Mouse (Mus musculus) embryonic facial prominence, embryonic 14.5 days (tissue): ENCODE data around the gene Ppp1r32. TPM values are rescaled to one million over a fixed set of nuclear protein-coding genes. Genes with fewer than 3 reads are reported as not detected.

Experiments
- ATAC-seq: fragments of 200-750 bp; cut with Nextera tagmentation; 2 replicates; pipeline ENCODE4 v1.8.0; 2017; ENCODE audit warnings: low read depth, moderate number of reproducible peaks, moderate TSS enrichment
- DNase-seq: peaks from one replicate; pipeline ENCODE4 v3.0.0-alpha.2; 2015; ENCODE audit warnings: low spot score
- H3K27ac ChIP-seq: fragments of 300-500 bp; sonication (generic); replicated peaks from 2 replicates; pipeline ENCODE4 v1.5.1; 2014; ENCODE audit warnings: low read depth, mild to moderate bottlenecking, low read length, moderate library complexity
- H3K27me3 ChIP-seq: fragments of 300-500 bp; sonication (generic); replicated peaks from 2 replicates; pipeline ENCODE4 v1.6.1; 2014; ENCODE audit warnings: low read length; ENCODE audit not compliant: control insufficient read depth, insufficient read depth
- H3K36me3 ChIP-seq: fragments of 300-500 bp; sonication (generic); 2 replicates; pipeline ENCODE4 v1.6.1; 2014; ENCODE audit warnings: low read length, mixed read lengths; ENCODE audit not compliant: control insufficient read depth, insufficient read depth
- H3K4me1 ChIP-seq: fragments of 300-500 bp; sonication (generic); 2 replicates; pipeline ENCODE4 v1.6.1; 2014; ENCODE audit warnings: antibody characterized with exemption, low read length; ENCODE audit not compliant: control insufficient read depth, insufficient read depth
- H3K4me2 ChIP-seq: fragments of 300-500 bp; sonication (generic); 2 replicates; pipeline ENCODE4 v1.6.1; 2014; ENCODE audit warnings: low read depth, mild to moderate bottlenecking, low read length, moderate library complexity, mixed read lengths
- H3K4me3 ChIP-seq: fragments of 300-500 bp; sonication (generic); 2 replicates; pipeline ENCODE4 v1.5.1; 2014; ENCODE audit warnings: low read depth, mild to moderate bottlenecking, low read length
- H3K9ac ChIP-seq: fragments of 300-500 bp; sonication (generic); 2 replicates; pipeline ENCODE4 v1.6.1; 2014; ENCODE audit warnings: low read depth, mild to moderate bottlenecking, low read length, moderate library complexity, mixed read lengths
- H3K9me3 ChIP-seq: fragments of 300-500 bp; sonication (generic); 2 replicates; pipeline ENCODE4 v1.6.1; 2016; ENCODE audit warnings: low read length; ENCODE audit not compliant: control insufficient read depth
- WGBS: fragments of 180-500 bp; shearing (Covaris S2); extraction: QIAGEN DNeasy Blood & Tissue Kit; methylation state at CpG from one replicate; pipeline ENCODE4 v1.1.7; 2014; 5-methylcytosine and 5-hydroxymethylcytosine counted together
- polyA plus RNA-seq: library from polyadenylated mRNA; unstranded; fragments of >200 nt; fragmentation: Nextera tagmentation; extraction: Ambion mirVana; gene quantifications from 2 replicates; pipeline ENCODE4 v1.2.1, GENCODE M21; 2014

Ppp1r32 gene
- polyA plus RNA-seq, 1 experiment from 2014 or later, result 2.5 TPM

DNA sequence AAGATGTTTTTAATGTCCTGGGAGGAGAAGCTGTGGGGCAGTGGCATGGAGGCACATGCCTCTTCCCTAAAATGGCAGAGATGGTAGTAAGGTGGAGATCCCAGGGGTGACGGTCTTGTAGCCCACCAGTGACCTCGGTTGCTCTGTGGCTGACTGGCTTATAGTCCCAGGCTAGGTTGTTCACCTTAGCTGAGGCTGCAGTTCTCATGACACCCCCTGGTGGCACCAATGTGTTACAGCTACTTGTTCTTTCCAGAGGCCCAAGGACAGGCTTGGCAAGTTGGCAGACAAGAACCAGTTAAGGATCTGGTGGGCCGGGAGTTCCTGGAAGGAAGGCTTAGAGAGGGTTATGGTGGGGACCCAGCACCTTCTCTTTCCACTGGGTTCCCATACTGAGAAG lies 46.8 kb downstream of the Ppp1r32 start:
- Histone ChIP-seq H3K4me1 (no peaks in the 10 kb centered on the region), H3K27ac (no peak overlapping the region), H3K36me3 (no peaks in the 10 kb centered on the region), H3K4me3 (no peak overlapping the region), H3K9ac (no peak overlapping the region), H3K9me3 (no peaks in the 10 kb centered on the region), H3K27me3 (no peaks in the 10 kb centered on the region), H3K4me2 (no peak overlapping the region)
- DNase-seq (peak; percentile 71), ATAC-seq (0 out of 2 replicates have a peak, but pooled peaks have one; percentile 23)
- 32% methylated on average over 3 of the region's 3 CpGs for WGBS

GRCm38 (mm10) chr19:10434927-10435326 lies 47.8 kb downstream of the Ppp1r32 start:
- no peak overlapping the region for H3K4me3 ChIP-seq

GRCm38 (mm10) chr19:10433879-10434540 lies 48.7 kb downstream of the Ppp1r32 start:
- no peak overlapping the region for H3K9ac ChIP-seq
- no peaks in the 10 kb centered on the region for H3K36me3 ChIP-seq
- no peak overlapping the region for H3K4me3 ChIP-seq
- no peaks in the 10 kb centered on the region for H3K4me1 ChIP-seq
- H3K9me3 ChIP-seq, result no peaks in the 10 kb centered on the region
- ATAC-seq (no peak), DNase-seq (no peak)
- H3K27ac ChIP-seq, result no peak overlapping the region
- 74% methylated on average over 9 of the region's 9 CpGs for WGBS
- H3K27me3 ChIP-seq, result no peaks in the 10 kb centered on the region
- no peak overlapping the region for H3K4me2 ChIP-seq

More at GRCm38 (mm10) chr19:10434927-10435326, 47.8 kb downstream of the Ppp1r32 start:
- DNase-seq, result no peak
- Histone ChIP-seq H3K9me3 (no peaks in the 10 kb centered on the region), H3K27ac (no peak overlapping the region), H3K4me1 (no peaks in the 10 kb centered on the region), H3K9ac (no peak overlapping the region), H3K36me3 (no peaks in the 10 kb centered on the region), H3K4me2 (no peak overlapping the region), H3K27me3 (no peaks in the 10 kb centered on the region)
- no peak for ATAC-seq
- WGBS, result 71% methylated on average over 6 of the region's 6 CpGs

- peaks cover 4% of the 10 kb centered on the region; the same call in 1 of the 2 replicates for H3K4me1 ChIP-seq
- 71% methylated on average over 7 of the region's 7 CpGs for WGBS
- H3K9me3 ChIP-seq, result no peaks in the 10 kb centered on the region
- no peak overlapping the region for H3K27ac ChIP-seq
- DNase-seq (no peak), ATAC-seq (no peak)
- H3K4me2 ChIP-seq, result no peak overlapping the region
- H3K4me3 ChIP-seq, result no peak overlapping the region
- no peaks in the 10 kb centered on the region for H3K27me3 ChIP-seq
- no peak overlapping the region for H3K9ac ChIP-seq
- H3K36me3 ChIP-seq, result no peaks in the 10 kb centered on the region
Observed at GRCm38 (mm10) chr19:10433225-10433624, 49.5 kb downstream of the Ppp1r32 start.

DNA sequence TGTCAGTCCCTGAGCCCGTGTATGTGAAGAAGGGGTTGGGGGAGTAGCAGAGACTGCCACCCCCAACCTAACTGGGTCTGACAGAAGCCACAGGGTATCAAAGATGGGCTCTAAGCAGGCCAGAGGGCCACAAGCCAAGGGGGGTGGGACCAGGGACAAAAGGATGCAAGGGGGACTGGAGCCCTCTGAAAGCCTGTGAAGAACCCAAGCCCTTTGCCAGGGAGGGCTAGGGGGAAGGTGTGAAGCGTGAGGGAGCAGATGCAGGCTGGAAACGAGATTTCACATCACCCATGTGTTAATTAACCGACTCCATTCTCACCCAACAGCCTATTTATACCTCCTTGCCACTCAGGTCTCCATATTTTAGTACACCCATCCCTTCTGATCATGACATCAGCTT lies 50.9 kb downstream of the Ppp1r32 start:
- H3K9ac ChIP-seq, result no peak overlapping the region
- WGBS, result 46% methylated on average over 4 of the region's 4 CpGs
- DNase-seq, result no peak
- no peak for ATAC-seq
- no peak overlapping the region for H3K27ac ChIP-seq
- H3K4me1 ChIP-seq, result peaks cover 10% of the 10 kb centered on the region; the same call in 1 of the 2 replicates
- H3K27me3 ChIP-seq, result no peaks in the 10 kb centered on the region
- no peaks in the 10 kb centered on the region for H3K9me3 ChIP-seq
- no peak overlapping the region for H3K4me3 ChIP-seq
- H3K36me3 ChIP-seq, result no peaks in the 10 kb centered on the region
- H3K4me2 ChIP-seq, result no peak overlapping the region

- Histone ChIP-seq H3K9me3 (no peaks in the 10 kb centered on the region), H3K4me2 (no peak overlapping the region), H3K4me1 (peaks cover 10% of the 10 kb centered on the region; the same call in 1 of the 2 replicates), H3K9ac (no peak overlapping the region), H3K4me3 (no peak overlapping the region), H3K27me3 (no peaks in the 10 kb centered on the region), H3K36me3 (no peaks in the 10 kb centered on the region), H3K27ac (no peak overlapping the region)
- DNase-seq (no peak), ATAC-seq (no peak)
- 39% methylated on average over 3 of the region's 3 CpGs for WGBS
Observed at GRCm38 (mm10) chr19:10431410-10431809, 51.3 kb downstream of the Ppp1r32 start.

DNA sequence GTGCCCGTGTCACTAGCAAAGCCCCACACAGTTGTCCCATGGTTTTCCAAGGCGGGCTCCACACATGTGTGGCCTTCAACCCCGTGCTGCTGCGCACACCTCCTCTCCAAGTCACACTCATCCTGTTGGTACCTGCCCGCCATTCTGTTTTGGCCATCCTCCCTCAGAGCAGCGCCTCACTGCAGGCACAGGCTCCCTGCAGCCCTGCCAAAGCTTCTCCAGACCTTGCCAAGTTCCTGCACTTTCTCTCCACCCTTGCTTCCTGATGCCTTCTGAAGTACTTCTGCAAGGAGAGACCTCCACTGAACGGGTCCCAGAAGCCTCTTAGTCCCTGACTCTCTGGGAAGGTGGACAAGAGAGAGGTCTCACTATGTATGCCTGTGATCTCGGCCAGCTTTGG lies 53.4 kb downstream of the Ppp1r32 start:
- no peak overlapping the region for H3K4me3 ChIP-seq
- H3K27ac ChIP-seq, result no peak overlapping the region
- H3K27me3 ChIP-seq, result no peaks in the 10 kb centered on the region
- no peak overlapping the region for H3K9ac ChIP-seq
- no peaks in the 10 kb centered on the region for H3K36me3 ChIP-seq
- H3K4me2 ChIP-seq, result no peak overlapping the region
- peaks cover 10% of the 10 kb centered on the region; the same call in 1 of the 2 replicates for H3K4me1 ChIP-seq
- DNase-seq (no peak), ATAC-seq (no peak)
- WGBS, result 86% methylated on average over 8 of the region's 8 CpGs
- H3K9me3 ChIP-seq, result no peaks in the 10 kb centered on the region

- Histone ChIP-seq H3K4me2 (no peak overlapping the region), H3K27me3 (peaks cover 12% of the 10 kb centered on the region), H3K4me3 (no peak overlapping the region), H3K9me3 (no peaks in the 10 kb centered on the region), H3K27ac (no peak overlapping the region), H3K4me1 (peaks cover 13% of the 10 kb centered on the region), H3K36me3 (no peaks in the 10 kb centered on the region), H3K9ac (no peak overlapping the region)
- WGBS, result 69% methylated on average over 9 of the region's 9 CpGs
- ATAC-seq, result no peak
- DNase-seq, result no peak
Observed at GRCm38 (mm10) chr19:10427431-10427830, 55.3 kb downstream of the Ppp1r32 start.

- H3K4me1 ChIP-seq, result peaks cover 19% of the 10 kb centered on the region
- WGBS, result 33% methylated on average over 6 of the region's 6 CpGs
- H3K27ac ChIP-seq, result no peak overlapping the region
- DNase-seq (no peak), ATAC-seq (no peak)
- peaks cover 13% of the 10 kb centered on the region for H3K27me3 ChIP-seq
- H3K9me3 ChIP-seq, result no peaks in the 10 kb centered on the region
- no peaks in the 10 kb centered on the region for H3K36me3 ChIP-seq
- H3K4me3 ChIP-seq, result no peak overlapping the region
- no peak overlapping the region for H3K9ac ChIP-seq
- H3K4me2 ChIP-seq, result no peak overlapping the region
Observed at GRCm38 (mm10) chr19:10426793-10427192, 55.9 kb downstream of the Ppp1r32 start.
